Mouse (Mus musculus) spleen, postnatal 14 days (tissue): ENCODE results near the gene Lix1.

ENCODE experiments used
- DNase-seq, 2 experiments: peaks; one replicate each; pipeline ENCODE4 v3.0.0; 2021 to 2022; ENCODE audit warnings: low spot score in 2 of 2

Gene Lix1

GRCm38 (mm10) chr17:17496730-17497129 lies 94.3 kb downstream of the Lix1 start:
- no peak for DNase-seq

GRCm38 (mm10) chr17:17498848-17499247 lies 96.4 kb downstream of the Lix1 start:
- no peak for DNase-seq

GRCm38 (mm10) chr17:17499278-17499677 lies 96.8 kb downstream of the Lix1 start:
- no peak for DNase-seq

- no peak for DNase-seq
Measured at GRCm38 (mm10) chr17:17506677-17507076, 104.2 kb downstream of the Lix1 start.
